Mouse (Mus musculus): ENCODE results near the gene Med15. TPM values are rescaled to one million over a fixed set of nuclear protein-coding genes. Genes with fewer than 3 reads are reported as not detected.
A peak's percentile ranks its signal among the peaks of the same experiment; 100 is the strongest.

Med15 gene
- 19.4 and 22.7 TPM in 2 replicates for polyA plus RNA-seq (2015; fragmentation: Nextera tagmentation; extraction: Ambion mirVana)

DNA sequence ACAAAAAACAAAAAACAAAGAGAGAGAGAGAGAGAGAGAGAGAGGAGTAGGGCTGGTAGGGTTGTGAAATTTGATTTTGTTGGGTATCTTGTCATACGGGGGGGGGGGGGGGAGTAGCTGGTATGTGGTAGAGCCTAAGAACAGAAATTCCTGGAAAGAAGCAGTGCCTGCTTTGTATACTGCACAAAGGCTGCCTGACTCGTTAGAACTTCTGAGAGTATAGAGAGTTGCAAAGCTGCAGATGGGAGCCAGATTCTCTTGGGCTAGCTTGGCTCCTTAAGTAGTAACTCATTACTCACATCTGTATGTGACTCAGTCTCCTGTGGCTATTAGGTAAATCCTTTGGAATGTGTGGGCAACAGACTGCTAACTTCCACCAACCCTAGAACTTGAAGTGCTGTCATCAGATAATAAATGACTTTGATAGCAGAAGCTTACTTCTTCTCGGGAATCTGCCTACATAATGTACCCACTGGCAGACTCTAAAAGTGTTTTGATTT, at the start of gene Med15:
TSS of gene Med15 (minus strand) at position 51 of the 500 bp plus-strand sequence.
- peak; percentile 41; the same call in 1 of the 2 replicates for ATAC-seq (ENCODE audit: low FRiP score, low TSS enrichment)
- no peaks in the 10 kb centered on the region for H3K4me1 ChIP-seq (replicated peaks; ENCODE audit: control insufficient read depth, insufficient read depth)
- no peaks in the 10 kb centered on the region for H3K27me3 ChIP-seq (ENCODE audit: control insufficient read depth, insufficient read depth, low read length)
- no peak within 1 kb of the TSS for H3K4me2 ChIP-seq (replicated peaks; ENCODE audit: low read depth)
- H3K27ac ChIP-seq (replicated peaks) = no peak within 1 kb of the TSS
- no peaks in the 10 kb centered on the region for H3K36me3 ChIP-seq (ENCODE audit: control insufficient read depth, insufficient read depth, low read length)
- H3K9me3 ChIP-seq (ENCODE audit: control insufficient read depth, low read length) = no peaks in the 10 kb centered on the region
- DNase-seq (ENCODE audit: low spot score) = no peak
- no peak within 1 kb of the TSS for H3K9ac ChIP-seq (ENCODE audit: low read length)
- WGBS = 21% methylated on average over 3 of the region's 3 CpGs
- no peak within 1 kb of the TSS for H3K4me3 ChIP-seq (ENCODE audit: low read depth, low read length)
- no peak for TF ChIP-seq EP300 (optimal IDR thresholded peaks at IDR 0.05)
- no peak for TF ChIP-seq CTCF (IDR thresholded peaks at IDR 0.05; ENCODE audit: low read depth)

DNA sequence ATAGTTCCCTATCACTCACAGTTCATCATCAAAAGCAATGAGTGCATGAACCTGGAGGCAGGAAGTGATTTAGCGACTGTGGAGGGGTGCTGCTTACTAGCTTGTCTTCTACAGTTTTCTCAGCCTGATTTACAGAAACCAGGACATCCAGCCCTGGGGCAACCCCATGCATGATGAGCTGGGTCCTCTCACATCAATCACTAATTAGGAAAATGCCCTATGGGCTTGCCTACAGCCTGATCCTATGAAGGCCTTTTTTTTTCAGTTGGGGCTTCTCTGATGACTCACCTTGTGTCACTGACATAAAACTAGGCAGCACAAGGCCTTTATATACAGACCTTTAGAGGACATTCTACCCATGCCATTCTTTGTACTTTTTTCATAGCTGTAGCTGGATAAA, 47.0 kb upstream of the Med15 start:
- Histone ChIP-seq H3K9ac (ENCODE audit: low read length) (no peak overlapping the region), H3K4me2 (replicated peaks; ENCODE audit: low read depth) (no peak overlapping the region), H3K27ac (replicated peaks) (no peak overlapping the region), H3K27me3 (ENCODE audit: control insufficient read depth, insufficient read depth, low read length) (no peaks in the 10 kb centered on the region), H3K9me3 (ENCODE audit: control insufficient read depth, low read length) (no peaks in the 10 kb centered on the region), H3K36me3 (ENCODE audit: control insufficient read depth, insufficient read depth, low read length) (peaks cover 27% of the 10 kb centered on the region), H3K4me1 (replicated peaks; ENCODE audit: control insufficient read depth, insufficient read depth) (no peaks in the 10 kb centered on the region), H3K4me3 (ENCODE audit: low read depth, low read length) (no peak overlapping the region)
- DNase-seq (ENCODE audit: low spot score) (no peak), ATAC-seq (ENCODE audit: low FRiP score, low TSS enrichment) (no peak)
- TF ChIP-seq EP300 (optimal IDR thresholded peaks at IDR 0.05) (no peak), CTCF (IDR thresholded peaks at IDR 0.05; ENCODE audit: low read depth) (no peak)
- WGBS = 81% methylated on average over 1 of the region's 1 CpGs

DNA sequence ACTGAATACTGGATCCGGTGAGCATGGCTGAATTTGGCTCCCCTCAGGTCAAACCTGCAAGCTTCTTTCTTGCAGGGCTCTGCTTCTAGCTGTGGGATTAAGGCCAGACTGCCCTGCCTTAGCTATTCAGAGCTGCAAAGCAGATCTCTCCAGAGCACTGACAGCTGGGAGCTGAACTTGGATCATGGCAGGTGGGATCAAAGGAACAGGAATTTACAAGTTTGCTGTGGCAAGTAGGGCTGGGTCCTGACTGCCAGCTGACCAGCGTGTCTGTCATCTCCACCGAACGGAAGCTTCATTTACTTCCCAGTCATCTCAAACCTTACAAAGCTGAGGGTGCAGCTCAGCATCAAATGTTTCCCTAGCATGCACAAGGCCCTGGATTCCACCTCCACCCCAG, 45.5 kb upstream of the Med15 start:
- DNase-seq (ENCODE audit: low spot score) (no peak), ATAC-seq (ENCODE audit: low FRiP score, low TSS enrichment) (no peak)
- TF ChIP-seq EP300 (optimal IDR thresholded peaks at IDR 0.05) (no peak), CTCF (IDR thresholded peaks at IDR 0.05; ENCODE audit: low read depth) (no peak)
- H3K4me1 ChIP-seq (replicated peaks; ENCODE audit: control insufficient read depth, insufficient read depth) = no peaks in the 10 kb centered on the region
- WGBS = 76% methylated on average over 4 of the region's 4 CpGs
- no peak overlapping the region for H3K4me3 ChIP-seq (ENCODE audit: low read depth, low read length)
- H3K27me3 ChIP-seq (ENCODE audit: control insufficient read depth, insufficient read depth, low read length) = no peaks in the 10 kb centered on the region
- no peak overlapping the region for H3K4me2 ChIP-seq (replicated peaks; ENCODE audit: low read depth)
- H3K27ac ChIP-seq (replicated peaks) = no peak overlapping the region
- H3K36me3 ChIP-seq (ENCODE audit: control insufficient read depth, insufficient read depth, low read length) = peaks cover 28% of the 10 kb centered on the region
- no peaks in the 10 kb centered on the region for H3K9me3 ChIP-seq (ENCODE audit: control insufficient read depth, low read length)
- H3K9ac ChIP-seq (ENCODE audit: low read length) = no peak overlapping the region

DNA sequence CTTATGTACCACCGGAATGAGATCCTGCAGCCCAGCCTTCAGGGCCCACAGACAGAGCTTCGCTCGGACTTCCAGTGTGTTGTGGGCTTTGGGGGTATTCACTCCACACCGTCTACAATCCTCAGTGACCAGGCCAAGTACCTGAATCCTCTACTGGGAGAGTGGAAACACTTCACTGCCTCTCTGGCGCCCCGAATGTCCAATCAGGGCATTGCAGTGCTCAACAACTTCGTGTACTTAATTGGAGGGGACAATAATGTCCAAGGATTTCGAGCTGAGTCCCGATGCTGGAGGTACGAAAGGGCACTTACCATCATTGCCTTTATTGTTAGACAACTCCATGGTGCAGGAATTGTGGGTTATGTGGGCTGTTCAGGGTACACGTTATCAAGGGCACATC, 44.1 kb upstream of the Med15 start:
- ATAC-seq (ENCODE audit: low FRiP score, low TSS enrichment) (peak; percentile 14; the same call in 1 of the 2 replicates), DNase-seq (ENCODE audit: low spot score) (peak; percentile 61)
- H3K36me3 ChIP-seq (ENCODE audit: control insufficient read depth, insufficient read depth, low read length) = peaks cover 28% of the 10 kb centered on the region
- H3K27me3 ChIP-seq (ENCODE audit: control insufficient read depth, insufficient read depth, low read length) = no peaks in the 10 kb centered on the region
- H3K4me1 ChIP-seq (replicated peaks; ENCODE audit: control insufficient read depth, insufficient read depth) = no peaks in the 10 kb centered on the region
- TF ChIP-seq CTCF (IDR thresholded peaks at IDR 0.05; ENCODE audit: low read depth) (peak; percentile 75), EP300 (optimal IDR thresholded peaks at IDR 0.05) (no peak)
- no peak overlapping the region for H3K4me2 ChIP-seq (replicated peaks; ENCODE audit: low read depth)
- H3K9me3 ChIP-seq (ENCODE audit: control insufficient read depth, low read length) = no peaks in the 10 kb centered on the region
- no peak overlapping the region for H3K9ac ChIP-seq (ENCODE audit: low read length)
- H3K27ac ChIP-seq (replicated peaks) = no peak overlapping the region
- H3K4me3 ChIP-seq (ENCODE audit: low read depth, low read length) = no peak overlapping the region
- 69% methylated on average over 11 of the region's 11 CpGs for WGBS

DNA sequence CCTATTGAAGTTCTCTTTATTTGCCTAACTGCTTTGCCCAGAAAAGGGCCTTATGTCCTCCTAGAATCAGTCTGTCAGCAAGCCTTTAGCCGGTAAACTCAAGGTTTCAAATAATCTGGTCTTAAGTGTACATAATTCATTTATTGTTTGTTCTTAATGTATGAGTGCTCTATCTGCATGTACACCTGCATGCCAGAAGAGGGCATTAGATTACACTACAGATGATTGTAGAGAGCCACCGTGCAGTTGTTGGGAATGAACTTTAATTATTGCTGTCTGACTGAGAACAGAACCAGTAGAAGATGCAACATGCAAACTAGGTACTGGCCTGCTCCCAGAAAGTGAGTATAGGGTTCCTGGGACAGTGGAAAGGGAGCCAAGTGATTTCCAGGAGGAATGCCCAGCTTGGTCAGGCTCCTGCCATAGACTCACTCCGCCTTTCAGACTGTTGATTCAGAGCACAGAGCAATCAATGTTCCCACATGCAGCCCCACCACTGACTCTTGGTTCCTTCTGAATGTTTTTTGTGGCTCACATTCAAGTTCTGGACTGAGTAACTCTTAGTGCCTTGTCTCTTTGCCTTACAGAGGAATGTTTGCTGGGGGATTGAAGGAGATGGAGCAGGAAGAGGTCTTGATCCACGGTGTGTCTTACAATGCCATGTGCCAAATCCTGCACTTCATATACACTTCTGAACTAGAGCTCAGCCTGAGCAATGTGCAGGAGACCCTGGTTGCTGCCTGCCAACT, 38.6 kb upstream of the Med15 start:
- H3K4me1 ChIP-seq (replicated peaks; ENCODE audit: control insufficient read depth, insufficient read depth) = no peaks in the 10 kb centered on the region
- H3K27ac ChIP-seq (replicated peaks) = no peak overlapping the region
- H3K36me3 ChIP-seq (ENCODE audit: control insufficient read depth, insufficient read depth, low read length) = peaks cover 10% of the 10 kb centered on the region
- no peak for TF ChIP-seq EP300 (optimal IDR thresholded peaks at IDR 0.05)
- TF ChIP-seq CTCF (IDR thresholded peaks at IDR 0.05; ENCODE audit: low read depth) = peak; percentile 68
- DNase-seq (ENCODE audit: low spot score) (no peak), ATAC-seq (ENCODE audit: low FRiP score, low TSS enrichment) (0 out of 2 replicates have a peak, but pooled peaks have one; percentile 33)
- no peaks in the 10 kb centered on the region for H3K9me3 ChIP-seq (ENCODE audit: control insufficient read depth, low read length)
- no peaks in the 10 kb centered on the region for H3K27me3 ChIP-seq (ENCODE audit: control insufficient read depth, insufficient read depth, low read length)
- H3K4me3 ChIP-seq (ENCODE audit: low read depth, low read length) = no peak overlapping the region
- WGBS = 55% methylated on average over 4 of the region's 4 CpGs
- no peak overlapping the region for H3K9ac ChIP-seq (ENCODE audit: low read length)
- no peak overlapping the region for H3K4me2 ChIP-seq (replicated peaks; ENCODE audit: low read depth)

DNA sequence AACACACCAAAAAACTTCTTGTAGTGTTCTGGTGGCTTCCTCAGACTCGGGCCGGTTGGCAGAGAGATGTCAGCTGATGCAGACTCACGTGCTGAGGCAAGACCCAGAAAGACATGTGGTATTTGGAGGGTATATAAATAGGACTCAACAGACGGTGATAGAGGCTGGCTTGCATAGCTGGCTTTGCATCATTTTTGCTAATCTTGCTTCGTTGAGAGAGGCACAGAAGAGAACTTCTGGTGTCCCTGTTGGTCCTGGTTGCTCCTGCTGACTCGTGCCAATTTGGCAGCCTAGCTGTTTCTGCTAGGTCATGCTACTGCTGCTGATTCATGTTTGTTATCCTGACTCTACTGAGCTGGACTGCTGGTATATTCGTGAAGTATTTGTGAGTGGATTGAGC, 36.1 kb upstream of the Med15 start:
- Histone ChIP-seq H3K36me3 (ENCODE audit: control insufficient read depth, insufficient read depth, low read length) (peaks cover 5% of the 10 kb centered on the region), H3K4me2 (replicated peaks; ENCODE audit: low read depth) (no peak overlapping the region), H3K4me3 (ENCODE audit: low read depth, low read length) (no peak overlapping the region), H3K9ac (ENCODE audit: low read length) (no peak overlapping the region), H3K27ac (replicated peaks) (no peak overlapping the region), H3K27me3 (ENCODE audit: control insufficient read depth, insufficient read depth, low read length) (no peaks in the 10 kb centered on the region), H3K4me1 (replicated peaks; ENCODE audit: control insufficient read depth, insufficient read depth) (no peaks in the 10 kb centered on the region), H3K9me3 (ENCODE audit: control insufficient read depth, low read length) (no peaks in the 10 kb centered on the region)
- 66% methylated on average over 7 of the region's 7 CpGs for WGBS
- DNase-seq (ENCODE audit: low spot score) = no peak
- no peak for TF ChIP-seq CTCF (IDR thresholded peaks at IDR 0.05; ENCODE audit: low read depth)
- no peak for TF ChIP-seq EP300 (optimal IDR thresholded peaks at IDR 0.05)
- ATAC-seq (ENCODE audit: low FRiP score, low TSS enrichment) = no peak

Data from stomach, postnatal 0 days (tissue).